Mouse (Mus musculus): Measurements from ENCODE around the gene Grid2. TPM values are rescaled to one million over a fixed set of nuclear protein-coding genes. Genes with fewer than 3 reads are reported as not detected.
"Not testable (repeated sequence)": the region's sequence is repeated elsewhere in the genome, so short reads cannot be mapped to it uniquely, and the experiment has no call there.

Gene Grid2
- not detected for total RNA-seq (2021)
- long read RNA-seq, experiment 1, partial matches to known transcripts = 0 of 2 reads
- long read RNA-seq, experiment 1, other reads (novel, unspliced or antisense) = 2 of 2 reads
- long read RNA-seq, experiment 2 = 0 reads

DNA sequence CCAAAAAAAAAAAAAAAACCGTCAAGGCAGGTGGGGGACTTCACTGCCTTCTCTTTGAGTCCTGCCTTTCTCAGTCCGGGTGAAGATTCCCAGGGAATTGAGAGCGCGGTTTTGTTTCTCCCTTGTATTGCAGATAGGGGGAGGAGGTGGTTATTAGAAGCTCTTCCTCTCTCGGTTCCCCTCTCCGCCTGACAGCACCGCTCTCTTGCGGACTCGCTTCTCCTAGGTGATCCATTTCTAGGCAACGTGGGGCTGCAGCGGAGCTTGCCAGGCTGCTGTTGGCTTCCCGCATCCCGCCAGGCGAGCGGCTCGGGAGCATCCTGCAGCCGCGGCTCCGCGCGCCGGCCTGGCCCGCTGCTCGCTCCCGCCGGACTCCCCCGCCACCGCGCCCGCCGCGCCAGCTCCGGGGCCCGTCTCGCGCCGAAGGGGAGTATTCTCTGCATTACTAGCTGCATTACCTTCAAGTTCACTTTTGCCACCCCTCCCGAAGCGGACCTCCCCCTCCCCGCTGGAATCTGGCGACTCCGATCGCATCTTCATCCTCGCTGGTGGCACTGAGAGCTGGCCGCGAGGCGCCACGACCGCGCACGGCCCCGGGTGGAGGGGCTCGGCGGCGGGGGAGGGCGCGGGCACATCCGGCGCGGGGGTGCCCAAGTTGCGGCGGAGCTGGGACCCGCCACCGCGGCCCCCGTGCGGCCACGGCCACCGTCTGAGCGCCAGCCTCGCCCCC lies at the start of gene Grid2:
Grid2 (plus strand) TSS at position 51 of the 730 bp plus-strand sequence.
- DNase-seq = peak in 1 of 2 experiments; percentile 1

DNA sequence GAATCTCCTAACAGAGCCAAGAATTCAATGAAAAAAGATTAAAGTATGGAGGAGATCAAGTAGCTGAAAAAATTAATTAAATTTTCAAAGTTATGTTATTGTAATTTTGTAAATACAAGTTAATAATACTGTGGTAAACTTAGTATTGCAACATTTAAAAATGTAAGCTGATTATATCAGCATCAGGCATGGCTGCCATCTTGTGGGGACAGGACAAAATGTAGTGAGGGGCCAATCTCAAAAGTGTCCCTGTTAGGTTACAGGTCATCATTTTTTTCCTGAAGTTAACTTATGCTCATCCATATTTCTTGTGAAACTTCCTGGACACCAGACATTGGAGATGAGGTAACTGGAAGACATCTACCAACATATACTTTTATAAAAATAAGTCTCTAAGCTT lies 4.9 kb upstream of the Grid2 start:
- no peak for DNase-seq

DNA sequence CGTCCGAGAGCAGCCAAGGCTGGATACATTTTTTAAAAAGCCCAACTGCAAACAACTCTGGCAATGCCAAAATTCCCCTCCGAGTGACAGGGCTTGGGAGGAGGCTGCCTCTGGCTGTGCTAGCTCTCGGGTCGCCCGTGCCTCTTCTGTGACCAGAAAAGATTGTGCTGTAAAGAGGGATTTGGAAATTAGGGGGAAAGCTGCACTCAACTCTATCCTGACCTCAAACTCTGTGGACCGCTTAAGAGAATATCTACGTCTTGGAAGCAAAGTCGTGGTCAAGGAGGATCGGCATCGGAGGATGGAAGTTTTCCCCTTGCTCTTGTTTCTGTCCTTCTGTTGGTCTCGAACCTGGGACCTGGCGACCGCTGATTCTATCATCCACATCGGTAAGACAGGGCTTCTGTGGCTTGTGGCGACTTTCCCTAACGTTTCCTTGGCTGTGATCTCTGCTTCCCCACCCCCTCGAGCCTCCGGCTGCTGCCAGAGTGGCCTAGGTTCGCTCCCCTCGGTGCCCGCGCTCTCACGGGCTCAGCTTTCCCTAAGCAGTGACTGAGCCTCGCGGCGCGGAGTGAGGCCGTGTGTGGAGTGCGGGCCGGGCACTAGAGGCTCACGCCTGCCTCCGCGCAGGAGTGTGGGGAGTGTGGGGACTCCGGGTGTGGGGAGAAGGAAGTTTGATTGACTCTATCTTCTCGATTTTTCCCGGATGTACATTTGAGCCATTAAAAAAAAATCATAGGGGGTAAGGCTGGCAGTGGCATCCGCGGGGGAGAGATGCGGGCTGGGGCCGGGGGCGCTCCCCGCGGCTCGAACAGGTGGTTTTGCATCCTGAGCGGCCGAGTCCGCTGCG lies 1.1 kb downstream of the Grid2 start:
- peak in 1 of 2 experiments; percentile 4 for DNase-seq

DNA sequence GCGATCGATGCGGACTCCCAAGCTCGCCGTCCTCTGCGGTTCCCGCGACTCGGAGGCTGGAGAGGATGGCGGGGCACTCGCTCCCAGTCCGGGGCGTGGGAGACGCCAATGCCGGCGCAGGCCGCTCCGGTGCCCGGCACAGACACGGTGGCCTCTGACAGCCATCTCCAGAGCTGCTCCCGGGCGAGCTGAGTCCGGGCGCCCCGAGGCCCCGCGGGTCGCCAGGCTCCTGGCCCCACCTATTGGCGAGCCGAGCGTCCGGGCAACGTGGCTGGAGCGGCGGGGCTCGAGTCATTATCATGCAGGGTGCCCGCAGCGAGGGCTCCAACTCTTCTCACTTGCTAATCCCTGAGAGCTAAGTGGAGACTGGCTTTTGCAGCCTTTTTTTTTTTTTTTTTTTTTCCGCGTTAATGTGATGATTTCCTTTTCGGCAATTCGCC lies 1.8 kb downstream of the Grid2 start:
- DNase-seq = peak in 1 of 2 experiments; percentile 2

DNA sequence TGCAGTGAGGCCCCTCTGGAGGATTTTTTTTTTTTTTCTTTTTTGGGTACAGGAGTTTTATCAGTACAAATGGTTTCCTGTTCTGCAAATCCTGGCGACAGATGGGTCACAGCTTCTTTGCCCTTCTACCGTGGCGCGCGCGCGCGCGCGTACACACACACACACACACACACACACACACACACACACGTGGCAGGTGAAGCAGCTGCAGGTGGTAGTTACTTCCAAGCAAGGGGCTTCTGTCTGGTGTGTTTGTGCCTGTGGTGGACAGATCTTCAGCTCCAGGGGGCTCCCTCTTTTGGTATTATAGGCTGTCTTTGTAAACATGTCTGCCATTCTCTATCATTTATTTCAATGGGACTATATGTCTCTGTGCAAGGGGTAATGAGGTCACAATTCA lies 2.2 kb downstream of the Grid2 start:
- DNase-seq = no peak

DNA sequence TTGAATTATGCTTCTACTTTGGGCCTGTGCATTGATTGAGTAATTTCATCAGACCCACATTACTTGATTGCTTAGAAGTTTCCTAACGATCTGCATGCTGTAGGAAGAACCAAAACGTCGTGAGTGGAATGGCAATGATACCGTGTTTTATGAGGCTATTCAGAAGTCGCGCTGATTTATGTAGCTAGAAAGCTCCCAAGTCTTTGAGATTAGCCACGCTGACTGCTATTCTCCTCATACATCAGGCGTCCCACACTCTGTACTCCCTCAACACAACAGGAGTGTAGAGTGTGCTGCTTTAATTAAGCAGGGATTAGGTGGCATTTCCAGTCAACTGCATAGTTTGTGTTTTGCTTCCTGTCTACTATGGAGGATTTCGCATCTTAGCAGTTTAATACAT lies 4.1 kb downstream of the Grid2 start:
- DNase-seq = no peak

DNA sequence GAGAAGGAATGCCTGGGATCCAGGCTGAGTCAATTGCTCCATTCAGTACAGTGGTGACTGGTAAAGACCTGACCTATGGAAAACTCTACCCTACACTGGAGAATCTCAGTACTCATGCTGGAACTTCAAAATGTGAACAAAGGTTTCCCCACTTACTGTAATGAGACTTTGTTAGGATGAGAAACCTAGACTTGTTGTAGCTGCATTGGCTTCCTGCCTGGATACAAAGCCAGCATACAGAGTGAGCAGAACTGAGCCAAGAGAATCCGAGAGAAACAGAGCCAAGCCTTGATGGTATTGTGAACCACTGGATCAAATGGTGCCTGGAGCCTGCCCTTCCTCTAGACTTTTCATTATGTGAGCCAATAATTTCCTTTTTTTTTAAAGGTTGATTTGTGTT lies 28.7 kb downstream of the Grid2 start:
- DNase-seq = no peak

DNA sequence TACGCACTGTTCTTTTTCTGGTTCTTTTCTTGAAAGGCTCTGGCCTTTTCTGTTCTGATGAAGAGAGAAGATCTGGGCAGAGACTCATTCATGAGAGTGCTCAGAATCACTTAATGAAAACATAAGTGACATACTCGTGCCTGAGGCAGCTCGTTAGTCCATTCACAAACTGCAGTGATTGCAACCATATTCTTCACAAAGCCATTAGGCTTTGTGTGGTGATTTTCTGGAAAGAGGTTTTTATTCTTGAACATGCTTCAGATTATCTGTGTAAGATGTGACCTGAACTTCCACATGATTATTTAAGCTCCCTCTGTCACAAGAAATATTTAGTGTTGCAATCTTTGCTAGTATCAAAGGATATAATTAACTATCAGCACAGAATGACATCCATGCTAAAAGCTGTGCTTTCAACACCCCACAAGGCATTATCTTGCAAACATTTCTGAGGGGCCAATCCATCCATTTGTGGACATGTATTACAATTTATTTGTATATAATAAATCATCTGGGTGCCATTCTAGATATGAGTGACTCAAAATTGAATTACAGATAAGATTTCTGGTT lies 86.8 kb downstream of the Grid2 start:
- no peak for DNase-seq

DNA sequence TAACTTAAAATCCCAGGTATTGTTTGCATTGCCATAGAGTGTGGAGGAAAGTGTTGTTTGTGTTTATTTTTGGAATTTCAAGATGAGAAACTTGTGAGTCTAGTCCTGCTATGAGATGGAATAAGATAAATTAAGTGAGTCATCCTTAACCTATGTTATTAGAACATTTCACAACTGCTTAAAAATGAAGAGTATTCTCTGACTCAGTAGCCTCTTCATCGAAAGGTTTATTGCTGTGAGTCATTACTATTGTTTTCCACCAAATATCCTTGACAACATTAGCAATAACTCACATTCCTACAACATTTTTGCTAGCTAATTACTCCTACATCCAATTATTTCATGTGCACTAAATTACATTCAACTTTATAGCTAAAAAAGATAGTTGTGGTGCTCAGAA lies 91.3 kb downstream of the Grid2 start:
- DNase-seq = no peak

DNA sequence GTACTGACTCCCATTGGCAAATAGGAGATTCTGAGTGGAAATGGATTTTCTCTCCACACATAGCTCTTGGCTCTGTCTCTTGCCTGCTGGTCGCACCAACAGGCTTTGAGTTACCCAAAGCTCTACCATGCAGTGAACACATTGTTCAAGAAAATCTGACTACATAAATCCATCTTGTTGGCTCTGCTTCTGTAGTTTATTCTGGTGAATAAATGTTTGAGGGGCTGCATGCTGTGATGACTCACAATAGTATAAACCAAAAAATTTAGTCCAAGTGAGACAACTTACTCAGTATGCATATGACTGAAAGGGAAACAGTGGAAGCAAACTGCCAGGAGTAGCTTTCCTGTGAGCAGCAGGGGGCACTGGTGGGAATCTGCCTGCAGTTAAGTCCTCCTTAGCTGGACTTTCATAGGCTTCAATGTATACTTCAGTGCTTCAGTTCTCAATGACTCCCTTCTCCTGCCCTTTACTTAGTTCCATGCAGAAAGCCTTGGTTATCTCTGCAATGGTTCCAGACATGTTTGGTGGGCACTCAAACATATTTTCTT lies 125.5 kb downstream of the Grid2 start:
- no peak for DNase-seq

DNA sequence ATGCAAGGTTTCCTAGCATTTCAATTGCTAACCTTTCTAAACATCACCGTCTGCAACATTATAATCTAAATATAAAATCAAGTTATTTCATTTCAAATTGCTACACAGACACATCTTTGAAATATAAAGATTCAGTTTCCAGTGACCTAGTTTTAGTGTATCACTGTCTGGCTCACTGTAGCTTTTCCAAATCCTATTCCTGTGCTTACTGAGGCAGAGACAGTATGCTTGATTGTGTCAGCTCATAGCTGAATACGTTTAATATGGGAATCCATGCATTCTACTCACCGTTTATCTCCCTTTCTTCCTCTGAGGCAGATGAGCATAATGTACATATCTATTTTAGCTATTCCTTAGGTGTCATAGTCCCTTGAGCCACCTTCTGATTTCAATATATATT lies 146.0 kb downstream of the Grid2 start:
- DNase-seq = no peak

DNA sequence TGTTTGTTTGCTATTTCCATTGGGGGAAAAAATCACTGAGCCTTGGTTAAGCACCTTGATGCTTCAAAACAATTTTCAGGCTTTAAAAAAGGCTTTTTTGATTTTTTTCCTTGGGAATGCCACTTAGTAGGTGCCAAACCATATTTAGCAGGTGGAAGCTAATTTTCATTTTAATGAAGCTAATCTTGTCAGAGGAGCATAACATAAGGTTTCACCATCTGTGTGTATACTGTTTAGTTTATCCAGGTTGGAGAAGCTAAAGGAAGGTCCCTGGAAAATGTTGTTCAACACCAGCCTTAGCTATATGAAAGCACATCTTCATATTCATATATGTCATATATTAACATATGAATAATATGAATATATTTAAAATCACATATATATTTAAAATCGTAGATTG lies 161.9 kb downstream of the Grid2 start:
- DNase-seq = no peak

DNA sequence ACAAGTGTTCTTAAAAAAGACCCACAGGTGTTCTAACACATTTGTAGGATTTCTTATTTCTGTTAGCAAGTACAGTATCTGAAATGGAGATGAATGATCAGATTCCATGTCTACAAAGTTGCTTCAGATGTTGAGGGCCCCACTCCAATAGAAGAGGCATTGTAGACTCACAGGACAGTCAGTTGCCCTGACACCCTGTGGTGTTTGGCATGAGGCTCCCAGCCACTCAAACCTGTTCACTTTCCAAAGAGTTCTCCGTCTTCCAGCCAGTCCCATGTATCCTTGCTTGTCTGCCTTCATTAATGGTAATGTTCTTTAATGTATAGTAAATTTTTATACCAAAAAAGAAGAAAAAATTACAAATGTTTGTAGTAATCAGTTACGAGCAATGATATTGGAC lies 177.1 kb downstream of the Grid2 start:
- DNase-seq = no peak

DNA sequence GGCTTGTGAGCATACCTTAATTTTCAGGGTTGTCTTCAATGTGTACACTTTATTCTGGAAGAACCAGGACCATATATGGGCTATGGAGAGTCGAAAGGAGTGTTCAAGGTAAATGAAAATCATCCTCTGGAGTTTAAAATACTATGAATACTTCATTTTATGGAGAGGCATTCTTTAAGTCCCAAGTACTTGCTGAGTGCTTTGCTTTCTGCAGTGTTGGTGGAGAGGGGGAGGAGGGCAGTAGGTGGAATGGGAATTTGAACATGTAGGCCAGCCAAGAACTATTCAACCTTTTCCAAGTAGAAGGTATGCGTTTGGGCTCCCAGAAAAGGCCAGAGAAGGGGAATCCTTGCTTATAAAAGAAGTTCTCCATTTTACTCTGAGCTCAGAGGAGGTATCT lies 192.5 kb downstream of the Grid2 start:
- no peak for DNase-seq

DNA sequence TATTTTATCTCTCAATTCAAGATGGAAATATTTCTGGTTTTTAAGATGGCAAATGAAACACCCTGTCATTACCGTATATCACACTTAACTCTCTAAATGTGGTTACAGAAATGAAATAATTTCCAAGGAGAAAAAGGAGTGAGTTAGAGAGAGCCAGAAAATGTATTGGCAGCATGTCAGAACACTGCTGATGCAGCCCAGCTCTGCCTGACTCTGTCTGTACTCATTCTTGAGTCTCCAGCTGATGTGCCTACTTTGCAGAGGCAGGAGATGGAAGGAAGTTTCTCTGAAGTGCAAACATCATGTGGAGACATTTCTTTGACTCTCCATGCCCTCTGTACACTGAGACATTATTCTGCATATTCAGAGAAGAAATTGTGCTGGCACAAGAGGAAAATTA lies 226.5 kb downstream of the Grid2 start:
- DNase-seq = no peak

DNA sequence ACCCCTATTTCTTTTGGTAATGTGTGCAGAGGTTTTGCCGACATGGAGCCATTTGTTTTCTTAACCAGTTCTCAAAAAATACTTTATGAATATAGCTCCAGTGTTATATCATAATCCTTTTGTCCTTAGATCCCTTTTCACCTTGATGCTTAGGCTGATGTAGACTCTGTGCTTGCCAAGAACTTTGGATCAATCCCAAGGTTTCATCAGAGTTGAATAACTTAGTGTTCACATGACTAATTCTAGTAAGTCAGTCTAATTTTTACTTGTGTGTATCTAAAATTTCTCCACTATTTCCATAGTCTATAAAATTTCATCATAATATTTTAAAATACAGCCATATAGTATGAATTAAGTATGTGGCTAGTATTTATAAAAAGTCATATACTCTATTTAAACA lies 259.3 kb downstream of the Grid2 start:
- peak in 1 of 2 experiments; percentile 3 for DNase-seq

DNA sequence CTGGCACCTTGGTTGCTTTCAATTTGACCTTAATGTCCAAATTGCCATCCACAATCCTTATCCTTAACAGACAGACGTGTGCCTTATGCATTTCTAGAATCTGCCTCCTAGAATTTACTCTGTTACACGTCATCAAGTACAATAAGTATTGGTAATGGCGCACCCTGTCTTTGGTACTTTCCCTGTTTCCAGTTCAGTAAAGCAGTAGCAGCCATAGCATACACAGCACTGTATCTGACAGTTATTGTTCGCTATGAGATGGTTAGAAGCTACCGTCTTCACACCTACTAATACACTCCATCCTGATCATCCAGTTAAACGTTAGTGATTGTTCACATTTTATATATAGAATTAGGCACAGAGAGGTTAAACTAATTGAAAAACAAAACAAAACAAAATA lies 260.3 kb downstream of the Grid2 start:
- DNase-seq = no peak

DNA sequence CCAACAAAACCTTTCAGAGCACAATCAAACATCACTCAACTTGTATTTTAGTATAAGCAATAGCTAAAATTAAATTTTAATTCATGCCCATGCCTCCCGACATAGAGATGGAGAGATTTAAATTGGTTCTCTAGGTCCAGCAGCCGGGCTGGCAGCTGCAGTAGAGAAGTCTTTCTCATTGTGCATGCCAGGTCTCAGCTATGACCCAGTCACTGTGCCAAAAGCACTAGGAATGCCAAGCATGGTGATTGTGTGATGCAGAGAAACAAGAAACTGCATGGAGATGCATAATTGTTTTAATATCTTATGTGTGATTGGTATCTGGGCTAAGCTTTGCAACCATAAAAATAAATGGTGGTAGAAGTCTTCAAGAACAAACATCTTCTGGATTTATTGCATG lies 276.1 kb downstream of the Grid2 start:
- peak in 1 of 2 experiments; percentile 2 for DNase-seq

DNA sequence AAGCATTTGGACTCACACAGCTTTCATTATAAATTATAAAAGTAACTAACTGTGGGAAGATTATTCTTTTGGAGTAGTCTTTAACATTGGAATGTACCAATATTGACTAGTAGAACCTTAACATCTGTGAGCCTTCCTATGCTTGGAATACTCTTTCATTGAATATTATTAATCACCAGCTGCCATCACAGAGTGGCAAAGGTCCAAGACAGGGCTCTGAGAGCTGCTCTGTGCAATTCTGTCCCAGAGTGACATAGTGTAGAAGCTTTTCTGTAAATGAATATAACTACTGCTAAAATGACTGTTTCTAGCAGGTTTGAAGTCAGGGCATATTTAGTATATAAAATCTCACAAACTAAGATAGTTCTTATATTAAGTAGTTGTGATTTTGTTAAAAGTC lies 277.2 kb downstream of the Grid2 start:
- DNase-seq = no peak

DNA sequence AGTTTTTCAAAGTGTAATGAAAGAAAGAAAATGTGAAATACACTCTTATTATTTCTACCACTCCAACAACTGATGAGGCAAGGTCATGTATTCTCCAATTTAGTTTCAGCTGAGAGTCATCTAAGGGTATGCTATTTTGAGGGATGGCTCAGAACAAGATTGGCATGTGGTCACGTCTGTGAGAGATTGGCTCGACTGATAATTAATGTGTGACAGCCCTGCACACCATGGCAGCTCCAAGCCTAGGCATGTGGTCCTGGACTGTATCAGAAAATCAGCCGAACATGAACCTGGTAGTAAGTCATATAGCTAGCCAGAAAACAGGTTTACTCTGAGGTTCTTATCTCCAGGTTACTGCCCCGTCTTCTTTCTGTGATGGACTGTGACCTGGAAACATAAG lies 292.1 kb downstream of the Grid2 start:
- no peak for DNase-seq

DNA sequence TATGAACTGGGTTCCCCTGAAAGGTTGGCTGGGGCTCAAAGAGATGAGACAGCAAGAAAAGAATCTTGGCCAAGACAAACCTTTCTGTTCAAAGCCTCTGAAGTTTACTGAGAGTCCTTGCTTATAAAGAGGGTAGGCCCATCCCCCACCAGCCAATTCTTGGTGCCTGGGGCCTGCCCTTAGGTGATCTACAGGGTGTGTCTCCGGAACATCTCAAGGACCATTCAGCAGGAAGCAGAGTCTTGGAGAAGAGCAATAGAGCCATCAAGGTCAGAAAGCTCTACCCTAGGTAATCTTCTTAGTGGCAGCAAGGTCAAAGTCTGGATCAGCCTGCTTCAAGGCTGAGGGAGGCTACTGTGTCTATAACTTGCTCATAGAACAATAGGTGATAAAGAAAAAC lies 313.1 kb downstream of the Grid2 start:
- not testable (repeated sequence) for DNase-seq

DNA sequence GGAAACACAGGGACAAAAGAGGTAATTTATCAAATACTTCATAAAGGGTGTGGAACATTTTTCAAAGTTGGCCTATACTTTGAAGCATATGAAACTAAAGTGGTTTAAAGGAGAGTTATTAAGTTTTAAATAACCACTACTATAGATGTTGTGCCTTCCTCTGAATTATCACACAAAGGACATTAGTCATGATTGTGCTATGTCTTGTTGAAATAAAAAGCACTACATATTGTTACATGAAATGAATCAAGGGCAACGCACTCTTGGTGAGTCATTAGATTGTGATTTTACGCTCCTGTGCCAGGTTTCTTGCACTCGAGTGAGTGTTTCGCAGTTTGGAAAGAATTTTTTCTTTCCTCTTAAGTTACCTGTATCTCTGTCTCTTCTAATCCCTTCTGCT lies 335.0 kb downstream of the Grid2 start:
- DNase-seq = no peak

DNA sequence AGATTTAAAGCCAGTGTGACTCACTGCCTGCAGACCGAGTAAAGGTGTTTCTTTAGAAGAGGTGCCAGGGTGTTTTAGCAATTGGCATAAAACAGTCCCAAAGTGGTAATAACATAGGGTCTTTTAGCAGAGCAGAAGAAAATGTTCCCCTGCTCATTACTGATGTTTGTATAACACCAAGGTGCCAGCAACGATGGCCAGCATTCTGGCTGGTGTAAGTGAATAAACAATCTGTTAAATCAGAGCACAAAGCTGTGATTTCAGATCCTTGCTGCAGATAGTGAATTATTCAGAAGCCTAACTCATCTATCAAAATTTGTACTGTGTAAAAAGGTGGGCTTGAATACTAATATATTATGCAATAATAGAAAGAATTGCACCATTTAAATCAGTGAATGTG lies 353.9 kb downstream of the Grid2 start:
- DNase-seq = no peak
